Mouse (Mus musculus) heart, adult 2 months (tissue): ENCODE measurements around the gene Bmp5. TPM values are rescaled to one million over a fixed set of nuclear protein-coding genes. Genes with fewer than 3 reads are reported as not detected.

Source experiments
- DNase-seq, 2 experiments: peaks; one replicate each; pipeline ENCODE4 v3.0.0; 2021
- H3K27ac ChIP-seq: fragments of 200-600 bp; 2 replicates; pipeline ENCODE4 v1.8.1; 2022
- H3K27me3 ChIP-seq: fragments of 200-500 bp; 2 replicates; pipeline ENCODE4 v1.6.1; 2012; ENCODE audit warnings: mild to moderate bottlenecking, low read length, inconsistent platforms, mixed read lengths; ENCODE audit not compliant: control insufficient read depth, insufficient read depth
- H3K36me3 ChIP-seq: fragments of 200-500 bp; 2 replicates; pipeline ENCODE4 v1.6.1; 2012; ENCODE audit warnings: low read length, inconsistent platforms; ENCODE audit not compliant: control insufficient read depth, insufficient read depth
- H3K4me1 ChIP-seq: fragments of 200-500 bp; 2 replicates; pipeline ENCODE4 v1.6.1; 2011; ENCODE audit warnings: low read length; ENCODE audit not compliant: control insufficient read depth, insufficient read depth
- H3K4me3 ChIP-seq: fragments of 200-600 bp; 2 replicates; pipeline ENCODE4 v1.8.1; 2022
- H3K79me2 ChIP-seq: fragments of 200-500 bp; replicated peaks from 2 replicates; pipeline ENCODE4 v1.6.1; 2012; ENCODE audit warnings: mild to moderate bottlenecking, inconsistent platforms, low read length, moderate library complexity, mixed read lengths; ENCODE audit not compliant: control insufficient read depth, insufficient read depth
- H3K9ac ChIP-seq: fragments of 200-500 bp; 2 replicates; pipeline ENCODE4 v1.6.1; 2012; ENCODE audit warnings: low read depth, mild to moderate bottlenecking, control low read depth, inconsistent platforms, low read length, mixed read lengths
- CTCF ChIP-seq: fragments of 200-600 bp; IDR thresholded peaks from 2 replicates; pipeline ENCODE4 v1.8.1; 2022; ENCODE audit warnings: antibody characterized with exemption, mild to moderate bottlenecking, moderate library complexity
- EP300 ChIP-seq: fragments of 200-500 bp; IDR thresholded peaks from 2 replicates; pipeline ENCODE4 v1.6.1; 2011; ENCODE audit warnings: low read depth, low read length, control low read depth; ENCODE audit not compliant: insufficient read depth
- POLR2A ChIP-seq: fragments of 200-500 bp; IDR thresholded peaks from 2 replicates; pipeline ENCODE4 v1.6.1; 2011; ENCODE audit warnings: mild to moderate bottlenecking, low read depth, low read length, control low read depth; ENCODE audit not compliant: insufficient read depth
- WGBS: fragments of 180-500 bp; shearing (Covaris S2); methylation state at CpG from one replicate; pipeline ENCODE4 v1.1.7; 2018; 5-methylcytosine and 5-hydroxymethylcytosine counted together
- intact Hi-C: fragments of 180-260 bp; cut with DNase I; formaldehyde crosslinking; loops from one replicate; pipeline ENCODE4 v1.15.1; 2025
- polyA plus RNA-seq: library from polyadenylated mRNA; depleted of rRNA; stranded (reverse); fragments of >200 nt; gene quantifications from 2 replicates; pipeline ENCODE4 v1.2.3, GENCODE M21; 2012
- total RNA-seq, 2 experiments: library from RNA; stranded (reverse); gene quantifications; 2 replicates each; pipeline ENCODE4 v1.2.3; 2021

Bmp5 gene
- total and polyA plus RNA-seq, 3 experiments, result 0.43 to 0.68 (median 0.65) TPM

DNA sequence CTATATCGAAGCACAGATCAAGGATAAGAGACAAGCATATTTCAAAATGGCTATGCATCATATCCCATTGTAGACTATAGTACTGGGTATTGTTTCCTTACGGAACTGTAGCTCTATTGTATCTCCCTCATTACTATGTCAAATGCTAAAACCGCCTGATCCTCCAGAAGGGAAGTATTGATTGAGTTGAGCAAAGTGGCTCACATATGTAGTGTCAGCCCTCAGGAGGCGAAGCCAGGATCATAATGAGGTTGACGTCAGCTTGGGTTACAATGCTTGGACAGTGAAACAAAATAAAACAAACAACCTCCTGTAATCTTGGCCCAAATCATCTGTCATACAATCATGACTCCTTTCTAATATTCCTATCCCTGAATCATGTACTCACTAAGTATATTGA, 43.2 kb downstream of the Bmp5 start:
- no peak overlapping the region for H3K4me3 ChIP-seq
- DNase-seq, result no peak
- H3K27ac ChIP-seq, result no peak overlapping the region
- intact Hi-C loops, result no loop called here
- no peaks in the 10 kb centered on the region for H3K79me2 ChIP-seq
- H3K36me3 ChIP-seq, result no peaks in the 10 kb centered on the region
- WGBS, result 90% methylated on average over 5 of the region's 5 CpGs
- no peak overlapping the region for H3K9ac ChIP-seq
- no peaks in the 10 kb centered on the region for H3K4me1 ChIP-seq
- H3K27me3 ChIP-seq, result no peaks in the 10 kb centered on the region
- TF ChIP-seq EP300, result no peak
- no peak for TF ChIP-seq POLR2A
- no peak for TF ChIP-seq CTCF

DNA sequence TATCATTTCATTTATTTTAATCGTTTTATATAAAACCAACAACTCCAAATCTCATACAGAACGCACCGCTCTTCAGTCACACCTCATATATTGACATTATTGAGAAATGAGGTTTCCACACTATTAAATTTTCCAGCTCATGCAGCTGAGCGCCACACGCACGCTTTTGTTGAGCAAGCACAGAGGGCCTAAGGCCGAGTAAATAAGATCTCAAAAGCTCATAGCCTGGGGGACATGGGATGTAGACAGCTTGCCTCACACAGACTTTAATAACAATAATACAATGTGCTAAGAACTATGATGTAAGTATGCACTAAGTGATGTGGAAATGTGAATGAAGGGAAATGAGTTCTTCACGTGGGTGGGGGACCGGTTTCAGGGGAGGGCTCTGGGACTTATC, 57.3 kb downstream of the Bmp5 start:
- H3K27ac ChIP-seq, result no peak overlapping the region
- H3K79me2 ChIP-seq, result no peaks in the 10 kb centered on the region
- intact Hi-C loops, result no loop called here
- no peaks in the 10 kb centered on the region for H3K36me3 ChIP-seq
- H3K27me3 ChIP-seq, result no peaks in the 10 kb centered on the region
- WGBS, result 86% methylated on average over 9 of the region's 9 CpGs
- DNase-seq, result no peak
- H3K4me1 ChIP-seq, result no peaks in the 10 kb centered on the region
- no peak overlapping the region for H3K9ac ChIP-seq
- TF ChIP-seq CTCF, result no peak
- TF ChIP-seq EP300, result no peak
- no peak for TF ChIP-seq POLR2A
- no peak overlapping the region for H3K4me3 ChIP-seq

DNA sequence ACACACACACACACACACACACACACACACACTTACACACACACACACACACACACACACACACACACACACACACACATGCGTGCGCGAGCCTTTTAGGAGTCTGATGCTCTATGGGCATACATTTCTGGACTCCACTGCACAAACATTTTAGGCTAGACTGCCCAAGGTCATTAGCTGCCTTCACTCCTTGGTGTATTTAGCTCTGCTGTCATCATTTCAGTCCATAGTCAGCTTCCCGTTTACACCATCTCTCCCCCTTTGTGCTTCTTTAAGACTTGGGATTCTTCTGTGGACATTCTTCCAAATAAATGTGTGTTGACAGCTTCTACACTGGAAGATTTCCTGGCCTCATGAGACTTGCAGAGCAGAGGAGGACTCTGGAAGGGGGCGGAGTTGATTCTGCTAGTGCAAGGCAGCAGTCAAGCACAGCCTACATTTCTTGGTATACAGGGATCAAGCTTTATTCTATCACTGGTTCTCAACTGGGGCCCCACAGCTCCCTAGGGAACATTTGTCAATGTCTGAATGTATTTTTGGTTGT, 58.1 kb downstream of the Bmp5 start:
- Histone ChIP-seq H3K9ac (no peak overlapping the region), H3K79me2 (no peaks in the 10 kb centered on the region), H3K36me3 (no peaks in the 10 kb centered on the region), H3K4me3 (no peak overlapping the region), H3K27me3 (no peaks in the 10 kb centered on the region), H3K4me1 (no peaks in the 10 kb centered on the region), H3K27ac (no peak overlapping the region)
- DNase-seq, result no peak
- 62% methylated on average over 5 of the region's 5 CpGs for WGBS
- TF ChIP-seq CTCF, result no peak
- intact Hi-C loops, result no loop called here

DNA sequence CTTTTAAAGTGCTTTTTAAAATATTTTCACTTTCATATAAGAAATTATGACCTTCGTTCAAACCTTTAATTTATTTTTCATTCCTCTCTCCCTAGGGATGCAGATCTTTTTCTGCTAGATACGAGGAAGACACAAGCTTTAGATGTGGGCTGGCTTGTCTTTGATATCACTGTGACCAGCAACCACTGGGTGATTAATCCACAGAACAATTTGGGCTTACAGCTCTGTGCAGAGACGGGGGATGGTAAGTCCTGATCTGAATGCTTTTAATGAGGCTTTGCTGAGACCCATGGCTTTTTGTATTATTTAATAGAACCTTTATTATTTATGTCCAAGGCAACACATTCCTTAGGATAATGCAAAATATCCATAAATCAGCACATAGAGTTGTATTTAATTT, 64.3 kb downstream of the Bmp5 start:
- Histone ChIP-seq H3K27me3 (no peaks in the 10 kb centered on the region), H3K36me3 (no peaks in the 10 kb centered on the region), H3K27ac (no peak overlapping the region), H3K4me3 (no peak overlapping the region), H3K79me2 (no peaks in the 10 kb centered on the region), H3K9ac (no peak overlapping the region), H3K4me1 (no peaks in the 10 kb centered on the region)
- DNase-seq, result no peak
- TF ChIP-seq POLR2A, result no peak
- no peak for TF ChIP-seq CTCF
- no peak for TF ChIP-seq EP300
- intact Hi-C loops, result no loop called here
- WGBS, result 67% methylated on average over 3 of the region's 3 CpGs

DNA sequence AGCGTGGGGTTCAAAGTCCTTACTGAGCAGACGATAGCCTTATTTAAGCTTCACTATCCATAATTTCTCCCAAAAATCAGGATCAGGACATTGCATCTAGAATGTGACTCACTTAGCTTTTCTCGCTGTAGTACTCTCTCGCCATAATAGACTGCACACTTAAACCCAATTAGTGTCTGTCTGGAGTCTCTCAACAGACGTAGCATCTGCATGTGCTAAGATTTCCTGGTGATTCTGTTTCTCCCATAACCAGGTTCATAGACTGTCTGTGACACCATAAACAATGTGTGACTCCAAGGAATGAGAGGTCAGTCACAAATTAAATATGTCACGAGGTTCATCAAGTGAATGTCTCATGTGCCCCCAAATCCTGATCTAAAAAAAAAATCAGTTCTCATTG, 65.7 kb downstream of the Bmp5 start:
- H3K4me3 ChIP-seq, result no peak overlapping the region
- no peaks in the 10 kb centered on the region for H3K4me1 ChIP-seq
- no peaks in the 10 kb centered on the region for H3K36me3 ChIP-seq
- TF ChIP-seq POLR2A, result no peak
- no peak for TF ChIP-seq CTCF
- no peak for DNase-seq
- H3K79me2 ChIP-seq, result no peaks in the 10 kb centered on the region
- no peak overlapping the region for H3K27ac ChIP-seq
- no peaks in the 10 kb centered on the region for H3K27me3 ChIP-seq
- H3K9ac ChIP-seq, result no peak overlapping the region
- WGBS, result 91% methylated on average over 6 of the region's 6 CpGs
- intact Hi-C loops, result no loop called here

DNA sequence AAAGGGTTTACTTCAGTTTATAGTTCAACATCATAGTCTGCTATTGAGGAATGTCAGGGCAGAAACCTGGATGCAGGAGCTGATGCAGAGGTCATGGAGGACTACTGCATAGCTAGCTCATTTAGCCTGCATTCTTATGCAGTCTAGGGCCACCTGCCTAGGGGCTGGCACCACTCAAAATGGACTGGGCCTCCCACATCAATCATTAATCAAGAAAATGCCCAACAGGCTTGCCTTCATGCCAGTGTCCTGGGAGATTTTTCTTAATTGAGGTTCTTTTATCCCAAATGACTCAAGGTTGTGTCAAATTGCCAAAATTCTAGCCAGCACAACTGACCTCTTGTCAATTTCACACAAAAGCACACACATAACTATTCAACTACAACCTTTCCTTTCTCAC, 70.8 kb downstream of the Bmp5 start:
- Histone ChIP-seq H3K36me3 (no peaks in the 10 kb centered on the region), H3K27ac (no peak overlapping the region), H3K4me1 (no peaks in the 10 kb centered on the region), H3K79me2 (no peaks in the 10 kb centered on the region), H3K4me3 (no peak overlapping the region), H3K27me3 (no peaks in the 10 kb centered on the region), H3K9ac (no peak overlapping the region)
- no peak for DNase-seq
- TF ChIP-seq POLR2A (no peak), CTCF (no peak), EP300 (no peak)
- intact Hi-C loops, result no loop called here
